Mouse (Mus musculus): ENCODE data around the gene Mettl7a1. TPM values are rescaled to one million over a fixed set of nuclear protein-coding genes. Genes with fewer than 3 reads are reported as not detected.

The Mettl7a1 gene
- total and polyA plus RNA-seq, 2 experiments from 2014 or later, result 2.6 to 12.4 TPM

DNA sequence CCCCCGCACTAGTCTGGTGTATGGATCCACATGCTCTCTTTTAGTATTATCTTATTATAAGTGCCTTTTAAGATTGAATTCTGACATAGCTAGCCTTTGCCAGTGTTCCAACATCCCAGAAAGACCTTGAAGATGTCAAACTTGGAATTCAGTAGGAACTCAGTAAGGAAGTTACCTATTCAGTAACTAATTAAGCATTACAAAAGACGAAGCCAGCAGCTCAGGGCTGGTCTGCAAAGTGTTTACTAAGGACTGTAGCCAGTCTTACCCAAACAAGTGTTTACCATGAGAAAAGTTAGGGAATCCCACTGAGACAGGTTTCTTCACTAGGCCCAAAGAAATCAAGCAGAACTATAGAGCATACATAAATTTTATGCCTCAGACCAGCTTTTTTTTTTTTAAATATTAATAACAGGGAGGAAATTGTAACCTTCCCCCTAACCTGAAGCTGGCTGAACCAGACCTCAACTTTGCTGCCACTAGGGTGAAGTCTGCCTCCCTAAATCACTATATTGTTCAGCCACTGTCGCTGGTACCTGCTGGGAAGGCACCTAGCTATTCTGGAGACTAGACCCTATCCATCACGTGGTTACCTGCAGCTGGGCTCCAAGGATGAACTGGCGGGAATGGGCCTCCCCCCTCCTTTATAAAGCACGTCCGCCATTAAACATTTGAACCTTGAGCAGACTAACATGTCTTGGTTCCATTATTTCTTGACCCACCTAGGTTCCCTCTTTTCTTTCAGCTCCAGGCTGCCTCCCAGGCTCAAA lies 29.0 kb upstream of the Mettl7a1 start:
- H3K27ac ChIP-seq (ENCODE audit: low read depth, low read length), result no peak overlapping the region
- TF ChIP-seq CTCF (IDR thresholded peaks at IDR 0.05), result no peak
- no peak overlapping the region for H3K4me2 ChIP-seq (ENCODE audit: low read depth, low read length, poor library complexity, severe bottlenecking)
- no peaks in the 10 kb centered on the region for H3K4me1 ChIP-seq (ENCODE audit: insufficient read depth, low read length)
- H3K9ac ChIP-seq (replicated peaks; ENCODE audit: low read length, poor library complexity, severe bottlenecking), result no peak overlapping the region
- DNase-seq (ENCODE audit: low spot score), result no peak
- WGBS, result 89% methylated on average over 7 of the region's 7 CpGs
- no peak for ATAC-seq (ENCODE audit: low FRiP score)
- H3K27me3 ChIP-seq (ENCODE audit: insufficient read depth, low read length), result no peaks in the 10 kb centered on the region
- no peaks in the 10 kb centered on the region for H3K36me3 ChIP-seq (ENCODE audit: insufficient read depth, low read length)
- H3K9me3 ChIP-seq (ENCODE audit: low read length), result no peaks in the 10 kb centered on the region
- H3K4me3 ChIP-seq (ENCODE audit: low read depth, low read length), result no peak overlapping the region

DNA sequence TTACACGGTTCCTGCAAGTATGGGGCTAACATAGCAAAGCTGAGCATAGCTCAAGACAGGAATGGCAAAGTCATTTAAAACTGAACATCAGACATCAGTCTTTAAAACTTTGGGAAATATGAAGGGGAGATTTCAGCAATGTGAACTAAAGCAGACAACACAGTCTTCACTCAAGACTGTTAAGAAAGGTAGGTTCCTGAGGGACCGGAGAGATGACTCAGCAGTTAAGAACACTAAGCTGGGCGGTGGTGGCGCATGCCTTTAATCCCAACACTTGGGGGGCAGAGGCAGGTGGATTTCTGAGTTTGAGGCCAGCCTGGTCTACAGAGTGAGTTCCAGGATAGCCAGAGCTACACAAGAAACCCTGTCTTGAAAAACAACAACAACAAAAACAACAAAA lies 27.5 kb upstream of the Mettl7a1 start:
- TF ChIP-seq CTCF (IDR thresholded peaks at IDR 0.05), result no peak
- Histone ChIP-seq H3K9ac (replicated peaks; ENCODE audit: low read length, poor library complexity, severe bottlenecking) (no peak overlapping the region), H3K27me3 (ENCODE audit: insufficient read depth, low read length) (no peaks in the 10 kb centered on the region), H3K27ac (ENCODE audit: low read depth, low read length) (no peak overlapping the region), H3K4me3 (ENCODE audit: low read depth, low read length) (no peak overlapping the region), H3K4me1 (ENCODE audit: insufficient read depth, low read length) (no peaks in the 10 kb centered on the region), H3K36me3 (ENCODE audit: insufficient read depth, low read length) (no peaks in the 10 kb centered on the region), H3K4me2 (ENCODE audit: low read depth, low read length, poor library complexity, severe bottlenecking) (no peak overlapping the region), H3K9me3 (ENCODE audit: low read length) (no peaks in the 10 kb centered on the region)
- ATAC-seq (ENCODE audit: low FRiP score) (no peak), DNase-seq (ENCODE audit: low spot score) (no peak)
- WGBS, result 97% methylated on average over 4 of the region's 4 CpGs

DNA sequence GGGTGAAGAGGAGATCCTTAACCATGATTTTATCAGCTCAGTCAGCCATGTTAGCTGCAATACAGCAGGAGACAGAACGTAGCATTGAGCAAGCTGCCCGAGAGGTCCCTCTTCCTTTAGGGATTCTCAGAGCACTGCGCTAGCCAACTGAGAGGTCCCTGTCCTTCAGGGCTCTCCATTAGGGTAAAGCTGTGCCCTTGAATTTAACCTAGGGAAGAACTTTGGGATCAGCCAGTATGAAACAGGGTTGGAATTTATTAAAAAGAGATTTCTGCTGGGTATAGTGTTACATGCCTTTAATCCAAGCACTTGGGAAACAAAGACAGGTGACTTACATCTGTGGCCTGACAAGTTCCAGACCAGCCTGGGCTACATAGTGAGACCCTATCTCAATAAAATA lies 26.4 kb upstream of the Mettl7a1 start:
- H3K4me3 ChIP-seq (ENCODE audit: low read depth, low read length), result no peak overlapping the region
- no peaks in the 10 kb centered on the region for H3K27me3 ChIP-seq (ENCODE audit: insufficient read depth, low read length)
- ATAC-seq (ENCODE audit: low FRiP score), result no peak

DNA sequence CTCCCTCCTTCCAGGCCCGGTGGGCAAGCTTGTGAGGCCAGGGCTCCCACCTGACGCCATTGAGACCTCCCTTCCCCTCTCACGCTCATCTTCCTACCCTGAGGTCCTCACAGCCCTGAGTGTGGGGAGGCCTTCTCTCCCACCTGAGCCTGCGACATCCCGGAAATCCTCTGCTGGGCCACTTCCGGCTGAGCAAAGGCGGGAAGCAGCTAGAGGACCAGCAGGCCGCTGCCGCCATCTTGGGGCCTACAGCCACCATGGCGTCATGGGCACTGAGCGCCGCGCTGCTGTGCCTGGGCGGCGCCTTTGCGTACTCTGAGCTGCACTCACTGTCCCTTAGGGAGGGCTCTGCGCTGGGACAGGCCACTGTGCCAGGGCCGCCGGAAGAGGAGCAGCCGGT lies 23.3 kb upstream of the Mettl7a1 start, which contains the start of gene Tmprss12:
Tmprss12 (plus strand) TSS at position 212 of the 400 bp plus-strand sequence.
- H3K9me3 ChIP-seq (ENCODE audit: low read length), result no peaks in the 10 kb centered on the region
- TF ChIP-seq CTCF (IDR thresholded peaks at IDR 0.05), result no peak
- no peaks in the 10 kb centered on the region for H3K36me3 ChIP-seq (ENCODE audit: insufficient read depth, low read length)
- no peaks in the 10 kb centered on the region for H3K4me1 ChIP-seq (ENCODE audit: insufficient read depth, low read length)
- no peaks in the 10 kb centered on the region for H3K27me3 ChIP-seq (ENCODE audit: insufficient read depth, low read length)
- no peak within 1 kb of the TSS for H3K4me2 ChIP-seq (ENCODE audit: low read depth, low read length, poor library complexity, severe bottlenecking)
- 98% methylated on average over 20 of the region's 20 CpGs for WGBS
- ATAC-seq (ENCODE audit: low FRiP score) (no peak), DNase-seq (ENCODE audit: low spot score) (no peak)
- no peak within 1 kb of the TSS for H3K9ac ChIP-seq (replicated peaks; ENCODE audit: low read length, poor library complexity, severe bottlenecking)
- H3K4me3 ChIP-seq (ENCODE audit: low read depth, low read length), result no peak within 1 kb of the TSS
- no peak within 1 kb of the TSS for H3K27ac ChIP-seq (ENCODE audit: low read depth, low read length)

More for the DNA sequence above, 26.4 kb upstream of the Mettl7a1 start:
- H3K27ac ChIP-seq (ENCODE audit: low read depth, low read length), result no peak overlapping the region
- H3K9me3 ChIP-seq (ENCODE audit: low read length), result no peaks in the 10 kb centered on the region
- H3K9ac ChIP-seq (replicated peaks; ENCODE audit: low read length, poor library complexity, severe bottlenecking), result no peak overlapping the region
- 93% methylated on average over 3 of the region's 3 CpGs for WGBS
- no peak overlapping the region for H3K4me2 ChIP-seq (ENCODE audit: low read depth, low read length, poor library complexity, severe bottlenecking)
- DNase-seq (ENCODE audit: low spot score), result no peak
- H3K4me1 ChIP-seq (ENCODE audit: insufficient read depth, low read length), result no peaks in the 10 kb centered on the region
- no peak for TF ChIP-seq CTCF (IDR thresholded peaks at IDR 0.05)
- H3K36me3 ChIP-seq (ENCODE audit: insufficient read depth, low read length), result no peaks in the 10 kb centered on the region

DNA sequence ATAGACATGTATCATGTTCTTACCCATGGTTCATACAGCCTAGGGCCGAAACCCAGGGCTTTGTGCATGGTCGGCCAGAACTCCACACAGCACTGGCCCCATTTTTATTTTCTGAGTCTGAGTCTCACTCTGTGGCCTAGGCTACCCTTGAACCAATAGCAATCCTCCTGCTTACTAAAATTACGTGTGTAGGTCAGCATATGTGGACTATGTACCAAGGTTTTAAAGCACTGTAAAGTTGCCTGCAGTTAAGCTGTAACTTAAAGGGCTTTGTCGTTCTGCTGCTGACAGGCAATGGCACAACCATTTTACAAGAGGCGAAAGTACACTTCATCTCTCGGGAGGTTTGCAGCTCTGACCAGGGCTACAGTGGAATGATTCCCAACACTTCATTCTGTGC lies 15.0 kb upstream of the Mettl7a1 start:
- 92% methylated on average over 6 of the region's 6 CpGs for WGBS
- no peaks in the 10 kb centered on the region for H3K27me3 ChIP-seq (ENCODE audit: insufficient read depth, low read length)
- H3K4me3 ChIP-seq (ENCODE audit: low read depth, low read length), result no peak overlapping the region
- H3K9ac ChIP-seq (replicated peaks; ENCODE audit: low read length, poor library complexity, severe bottlenecking), result no peak overlapping the region
- no peak for TF ChIP-seq CTCF (IDR thresholded peaks at IDR 0.05)
- ATAC-seq (ENCODE audit: low FRiP score), result no peak
- no peak overlapping the region for H3K4me2 ChIP-seq (ENCODE audit: low read depth, low read length, poor library complexity, severe bottlenecking)
- H3K36me3 ChIP-seq (ENCODE audit: insufficient read depth, low read length), result no peaks in the 10 kb centered on the region
- H3K4me1 ChIP-seq (ENCODE audit: insufficient read depth, low read length), result no peaks in the 10 kb centered on the region
- no peaks in the 10 kb centered on the region for H3K9me3 ChIP-seq (ENCODE audit: low read length)
- no peak for DNase-seq (ENCODE audit: low spot score)
- no peak overlapping the region for H3K27ac ChIP-seq (ENCODE audit: low read depth, low read length)

DNA sequence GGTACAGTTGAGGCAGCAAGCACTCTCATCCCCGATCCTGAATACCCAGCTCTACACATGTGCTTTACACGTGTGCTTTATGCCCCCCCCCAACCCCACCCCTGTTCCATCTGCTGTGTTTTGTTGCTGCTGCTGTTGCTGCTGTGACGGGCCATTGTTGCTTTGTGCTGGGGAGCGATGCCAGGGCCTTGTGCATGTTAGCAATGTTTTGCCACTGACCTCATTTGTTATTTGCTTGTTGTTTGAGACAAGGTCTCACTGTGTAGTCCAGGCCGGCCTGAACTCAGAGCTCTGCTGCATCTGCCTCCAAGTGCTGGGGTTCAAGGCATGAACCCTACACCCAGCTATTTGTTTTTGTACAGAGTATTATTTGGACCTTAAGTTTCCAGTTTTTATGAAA lies 13.1 kb upstream of the Mettl7a1 start:
- 77% methylated on average over 5 of the region's 5 CpGs for WGBS
- no peaks in the 10 kb centered on the region for H3K4me1 ChIP-seq (ENCODE audit: insufficient read depth, low read length)
- no peak overlapping the region for H3K4me3 ChIP-seq (ENCODE audit: low read depth, low read length)
- no peak for DNase-seq (ENCODE audit: low spot score)
- H3K4me2 ChIP-seq (ENCODE audit: low read depth, low read length, poor library complexity, severe bottlenecking), result no peak overlapping the region
- TF ChIP-seq CTCF (IDR thresholded peaks at IDR 0.05), result no peak
- no peak overlapping the region for H3K9ac ChIP-seq (replicated peaks; ENCODE audit: low read length, poor library complexity, severe bottlenecking)
- no peak for ATAC-seq (ENCODE audit: low FRiP score)
- H3K36me3 ChIP-seq (ENCODE audit: insufficient read depth, low read length), result no peaks in the 10 kb centered on the region
- no peaks in the 10 kb centered on the region for H3K9me3 ChIP-seq (ENCODE audit: low read length)
- no peak overlapping the region for H3K27ac ChIP-seq (ENCODE audit: low read depth, low read length)
- H3K27me3 ChIP-seq (ENCODE audit: insufficient read depth, low read length), result no peaks in the 10 kb centered on the region
